Mouse (Mus musculus) small intestine, adult 2 months (tissue): Measurements from ENCODE around the gene Fcer1a. TPM values are rescaled to one million over a fixed set of nuclear protein-coding genes. Genes with fewer than 3 reads are reported as not detected.

Experiments
- H3K27ac ChIP-seq: fragments of 200-500 bp; 2 replicates; pipeline ENCODE4 v1.5.1; 2012; ENCODE audit warnings: low read depth, low read length, control low read depth, inconsistent platforms; ENCODE audit not compliant: insufficient read depth
- H3K27me3 ChIP-seq: fragments of 200-500 bp; 2 replicates; pipeline ENCODE4 v1.6.1; 2012; ENCODE audit warnings: mild to moderate bottlenecking, moderate library complexity, low read length, inconsistent platforms; ENCODE audit not compliant: control insufficient read depth, insufficient read depth
- H3K36me3 ChIP-seq: fragments of 200-500 bp; 2 replicates; pipeline ENCODE4 v1.6.1; 2012; ENCODE audit warnings: mild to moderate bottlenecking, low read length, control low read depth, inconsistent platforms; ENCODE audit not compliant: control insufficient read depth, insufficient read depth
- H3K4me1 ChIP-seq: fragments of 200-500 bp; 2 replicates; pipeline ENCODE4 v1.6.1; 2012; ENCODE audit warnings: low read length, inconsistent platforms, mixed read lengths; ENCODE audit not compliant: control insufficient read depth, insufficient read depth, insufficient read length
- H3K4me3 ChIP-seq: fragments of 200-500 bp; 2 replicates; pipeline ENCODE4 v1.5.1; 2012; ENCODE audit warnings: low read depth, mild to moderate bottlenecking, control low read depth, inconsistent platforms, low read length, moderate library complexity
- CTCF ChIP-seq: fragments of 200-500 bp; IDR thresholded peaks from 2 replicates; pipeline ENCODE4 v1.5.1; 2012; ENCODE audit warnings: low read depth, mild to moderate bottlenecking, control low read depth, inconsistent platforms, low read length, moderate library complexity, mixed read lengths; ENCODE audit not compliant: insufficient replicate concordance, insufficient read length; ENCODE audit errors: extremely low read depth
- POLR2A ChIP-seq: fragments of 200-500 bp; IDR thresholded peaks from 2 replicates; pipeline ENCODE4 v1.6.1; 2012; ENCODE audit warnings: low read depth, mild to moderate bottlenecking, control low read depth, inconsistent platforms, low read length, moderate library complexity
- WGBS: fragments of 180-500 bp; shearing (Covaris S2); methylation state at CpG from one replicate; pipeline ENCODE4 v1.1.7; 2018; 5-methylcytosine and 5-hydroxymethylcytosine counted together
- polyA plus RNA-seq: library from polyadenylated mRNA; depleted of rRNA; stranded (reverse); fragments of >200 nt; gene quantifications from 2 replicates; pipeline ENCODE4 v1.2.3, GENCODE M21; 2012; rRNA removed

Gene Fcer1a
- polyA plus RNA-seq, 1 experiment = not detected

- 57% methylated on average over 3 of the region's 3 CpGs for WGBS
- no peak overlapping the region for H3K4me3 ChIP-seq
- no peak overlapping the region for H3K27ac ChIP-seq
- TF ChIP-seq CTCF (no peak), POLR2A (no peak)
- no peaks in the 10 kb centered on the region for H3K36me3 ChIP-seq
- no peaks in the 10 kb centered on the region for H3K4me1 ChIP-seq
- H3K27me3 ChIP-seq = no peaks in the 10 kb centered on the region
Measured at GRCm38 (mm10) chr1:173192059-173192458, 35.0 kb downstream of the Fcer1a start.

DNA sequence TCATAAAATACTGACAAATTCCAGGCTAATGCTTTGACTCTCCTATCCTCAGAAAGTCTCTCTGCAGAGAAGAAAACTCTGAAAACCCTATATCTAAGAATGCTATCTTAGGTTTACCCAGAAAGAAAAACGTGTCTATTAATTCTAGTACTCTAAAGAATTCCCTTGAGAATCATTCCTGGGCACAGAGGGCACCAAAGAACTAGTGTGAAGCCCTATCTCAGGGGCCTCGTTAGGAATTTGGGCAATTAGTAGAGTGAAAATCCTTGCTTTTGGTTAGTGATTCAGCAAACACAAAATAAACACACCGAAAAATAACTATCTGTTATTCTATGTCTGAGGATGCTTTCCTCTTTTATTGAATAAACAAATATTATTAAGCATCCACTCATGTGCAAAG, 36.5 kb downstream of the Fcer1a start, which contains the start of gene Olfr1406:
Gene Olfr1406, minus strand, starts transcription at position 101 of the 400 bp plus-strand sequence.
- no peak for TF ChIP-seq POLR2A
- TF ChIP-seq CTCF = no peak
- no peaks in the 10 kb centered on the region for H3K36me3 ChIP-seq
- H3K27ac ChIP-seq = no peak within 1 kb of the TSS
- WGBS = 49% methylated on average over 3 of the region's 3 CpGs
- H3K4me1 ChIP-seq = no peaks in the 10 kb centered on the region
- no peaks in the 10 kb centered on the region for H3K27me3 ChIP-seq
- no peak within 1 kb of the TSS for H3K4me3 ChIP-seq

- H3K27me3 ChIP-seq = no peaks in the 10 kb centered on the region
- TF ChIP-seq CTCF (no peak), POLR2A (no peak)
Measured at GRCm38 (mm10) chr1:173174154-173174842, 52.7 kb downstream of the Fcer1a start.

More at GRCm38 (mm10) chr1:173174154-173174842, 52.7 kb downstream of the Fcer1a start:
- H3K36me3 ChIP-seq = no peaks in the 10 kb centered on the region
- H3K27ac ChIP-seq = no peak overlapping the region
- H3K4me1 ChIP-seq = no peaks in the 10 kb centered on the region
- no peak overlapping the region for H3K4me3 ChIP-seq

Other genes with a start within 250 kb of the Fcer1a start
- not detected in 2 replicates for gene Olfr1408, start 89.8 kb downstream of the Fcer1a start, polyA plus RNA-seq
- not detected in 2 replicates for gene Olfr1406, start 36.6 kb downstream of the Fcer1a start, polyA plus RNA-seq
- not detected in 2 replicates for gene Olfr218, start 29.4 kb downstream of the Fcer1a start, polyA plus RNA-seq
- not detected in 2 replicates for gene Olfr1404, start 14.8 kb downstream of the Fcer1a start, polyA plus RNA-seq
- not detected in 2 replicates for gene Olfr418, start 38.8 kb upstream of the Fcer1a start, polyA plus RNA-seq
- gene Mptx2, start 50.6 kb upstream of the Fcer1a start, polyA plus RNA-seq = 32.4 and 79.5 TPM in 2 replicates
- gene Ackr1, start 106.5 kb upstream of the Fcer1a start, polyA plus RNA-seq = 7.9 and 11.1 TPM in 2 replicates
- gene Aim2, start 123.7 kb upstream of the Fcer1a start, polyA plus RNA-seq = 1.4 and 1.5 TPM in 2 replicates
- 3.8 and 4.9 TPM in 2 replicates for gene Cadm3, start 140.5 kb upstream of the Fcer1a start, polyA plus RNA-seq